Mouse (Mus musculus) urinary bladder, postnatal 36 days (tissue): ENCODE data around the gene Dnah2.

Source experiments
- DNase-seq, 2 experiments: peaks; one replicate each; pipeline ENCODE4 v3.0.0; 2022; ENCODE audit warnings: low spot score in 2 of 2, mixed read lengths in 1 of 2

Dnah2 gene

DNA sequence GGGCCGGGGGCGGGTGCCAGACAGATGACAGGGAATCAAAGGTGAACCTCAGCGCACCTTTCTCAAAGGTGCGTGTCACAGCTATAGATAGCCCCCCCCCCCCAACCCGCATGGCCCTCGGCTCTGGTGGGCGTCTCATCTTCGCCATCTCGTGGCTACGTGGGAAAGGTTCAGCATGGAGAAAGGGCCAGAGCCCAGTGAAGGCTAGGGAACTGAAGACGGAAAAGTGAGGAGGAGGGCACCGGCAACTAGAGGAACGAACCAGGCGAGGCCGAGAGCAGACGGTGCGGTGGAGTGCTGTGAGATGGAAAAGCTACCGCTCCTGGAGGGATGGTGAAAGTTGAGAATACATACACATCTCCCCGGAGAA lies 129.5 kb downstream of the Dnah2 start:
- no peak for DNase-seq

DNA sequence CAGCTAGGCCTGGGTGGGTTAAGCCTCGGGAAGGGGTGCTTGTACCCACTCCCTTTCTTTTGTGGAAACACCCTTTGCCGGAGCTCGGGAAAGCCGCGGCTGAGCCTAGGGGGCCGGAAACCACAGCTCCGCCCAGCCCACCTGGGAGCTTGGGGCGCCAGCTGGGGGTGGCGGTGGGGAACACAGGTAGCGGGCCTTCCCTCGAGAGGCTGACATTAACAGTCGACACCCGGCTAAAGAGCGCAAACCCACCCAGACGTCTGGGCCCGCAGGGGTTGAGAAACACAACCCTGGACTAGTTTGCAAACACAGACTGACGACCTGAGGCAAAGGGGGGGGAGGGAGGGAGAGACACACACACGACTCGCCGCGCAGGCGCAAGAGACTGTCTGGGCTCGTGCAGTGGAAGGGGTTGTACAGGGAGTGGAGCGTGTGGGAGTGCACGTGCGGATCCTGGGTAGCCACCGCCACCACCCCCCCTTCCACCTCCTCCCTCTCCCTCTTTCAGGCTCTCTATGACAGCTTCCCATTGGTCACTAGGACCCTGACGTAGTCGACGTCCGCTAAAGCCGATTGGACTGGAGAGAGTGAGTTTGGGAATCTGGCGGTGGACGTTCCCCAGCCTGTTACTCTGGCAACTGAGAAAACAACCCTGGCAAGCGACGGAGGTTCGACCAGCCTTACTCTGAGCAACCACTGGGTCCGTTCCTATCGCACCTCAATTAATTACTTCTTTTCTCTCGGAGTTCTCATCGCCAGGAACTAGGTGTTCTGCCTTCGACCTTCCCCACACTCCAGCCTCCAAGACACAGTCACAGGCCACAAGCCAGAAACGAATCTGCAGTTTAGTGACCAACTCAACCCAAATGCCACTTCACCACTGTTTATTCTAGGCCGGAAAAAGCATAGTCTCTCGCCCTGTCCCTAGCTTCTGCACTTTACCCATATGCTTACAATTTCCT lies 130.1 kb downstream of the Dnah2 start:
- peak; percentile 79 to 93 for DNase-seq

DNA sequence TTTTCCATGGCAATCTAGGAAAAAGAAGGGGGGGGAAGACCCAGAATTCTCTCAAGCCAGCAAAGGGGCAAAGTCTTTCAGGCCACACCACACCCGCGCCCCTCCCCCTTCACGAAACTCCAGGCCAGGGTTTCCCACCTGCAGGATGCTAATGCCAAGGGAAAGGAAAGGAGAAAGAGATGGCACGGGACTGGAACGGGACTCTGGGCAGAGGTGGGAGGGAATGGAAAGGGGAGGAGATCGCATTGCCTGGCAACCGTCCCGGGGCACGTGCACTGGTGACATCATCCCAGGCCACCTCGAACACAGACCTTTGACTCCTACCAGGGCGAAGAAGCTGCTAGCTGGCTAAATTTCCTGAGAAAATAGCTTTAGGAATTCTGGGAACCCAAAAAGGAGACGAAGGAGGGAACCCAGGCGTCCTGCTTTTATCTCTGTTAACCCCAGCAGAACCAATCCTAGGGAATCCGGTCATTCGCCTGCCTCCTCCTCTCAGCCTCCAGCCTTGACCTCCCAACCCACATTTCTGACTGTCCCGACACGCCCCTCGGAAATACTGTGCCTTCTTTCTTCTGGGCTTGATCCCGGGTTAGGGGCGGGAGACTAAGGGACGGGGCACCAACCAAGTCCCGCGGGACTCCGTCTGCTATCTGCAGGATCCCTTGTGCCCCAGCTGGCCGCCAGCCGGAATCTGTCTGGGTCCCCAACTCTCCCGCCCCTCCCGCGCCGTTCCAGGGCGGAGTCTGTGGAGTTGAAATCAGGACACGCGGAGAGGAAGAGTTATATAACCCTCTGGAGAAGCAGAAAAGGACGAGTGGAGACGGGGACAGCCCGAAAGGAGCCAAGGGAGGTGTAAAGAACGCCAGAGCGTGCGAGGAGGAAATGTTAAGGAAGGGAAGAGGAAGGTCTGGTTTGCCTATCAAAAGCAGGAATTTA lies 131.2 kb downstream of the Dnah2 start:
- peak; percentile 88 to 94 for DNase-seq

DNA sequence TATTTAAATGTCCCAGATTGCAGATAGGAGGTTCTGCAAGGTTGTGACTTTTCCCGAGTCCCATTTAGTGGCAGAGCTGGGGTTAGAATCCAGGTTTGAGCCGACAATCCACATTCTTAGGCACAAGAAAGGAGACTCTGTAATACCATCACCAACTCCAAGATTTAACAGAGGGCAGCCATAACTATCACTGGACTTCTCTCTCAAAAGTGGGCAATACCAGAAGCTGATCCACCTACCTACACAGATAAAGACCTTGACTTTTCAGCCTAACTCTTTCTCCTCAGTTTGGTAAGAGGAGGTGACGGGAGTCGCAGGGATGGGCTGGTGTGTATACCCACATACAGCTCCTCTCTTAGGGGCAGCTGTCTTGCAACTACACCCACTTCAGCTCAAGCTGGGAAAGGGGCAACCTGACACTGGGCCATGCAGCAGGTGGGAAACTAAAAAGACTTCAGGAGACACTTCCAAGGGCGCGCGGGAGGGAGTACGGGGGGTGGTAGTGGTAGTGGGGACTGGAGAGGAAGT lies 131.9 kb downstream of the Dnah2 start:
- DNase-seq: no peak

DNA sequence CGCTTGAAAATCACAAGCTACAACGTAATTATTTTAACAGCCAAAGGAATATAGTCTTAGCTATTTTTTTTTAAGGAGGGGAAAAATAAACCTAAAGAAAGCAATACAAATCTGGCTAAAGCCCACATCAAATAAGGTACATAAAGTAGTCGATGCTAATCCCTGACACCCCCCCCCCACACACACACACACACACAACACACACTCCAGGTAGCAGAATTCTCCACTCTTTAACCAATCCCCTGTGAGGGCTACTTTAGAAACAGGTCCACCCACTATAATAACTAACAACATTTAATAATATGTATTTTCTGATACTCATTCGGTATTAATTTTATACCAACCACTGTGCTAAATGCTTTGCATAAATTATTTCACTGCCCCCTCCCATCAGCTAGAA lies 132.4 kb downstream of the Dnah2 start:
- DNase-seq: no peak

DNA sequence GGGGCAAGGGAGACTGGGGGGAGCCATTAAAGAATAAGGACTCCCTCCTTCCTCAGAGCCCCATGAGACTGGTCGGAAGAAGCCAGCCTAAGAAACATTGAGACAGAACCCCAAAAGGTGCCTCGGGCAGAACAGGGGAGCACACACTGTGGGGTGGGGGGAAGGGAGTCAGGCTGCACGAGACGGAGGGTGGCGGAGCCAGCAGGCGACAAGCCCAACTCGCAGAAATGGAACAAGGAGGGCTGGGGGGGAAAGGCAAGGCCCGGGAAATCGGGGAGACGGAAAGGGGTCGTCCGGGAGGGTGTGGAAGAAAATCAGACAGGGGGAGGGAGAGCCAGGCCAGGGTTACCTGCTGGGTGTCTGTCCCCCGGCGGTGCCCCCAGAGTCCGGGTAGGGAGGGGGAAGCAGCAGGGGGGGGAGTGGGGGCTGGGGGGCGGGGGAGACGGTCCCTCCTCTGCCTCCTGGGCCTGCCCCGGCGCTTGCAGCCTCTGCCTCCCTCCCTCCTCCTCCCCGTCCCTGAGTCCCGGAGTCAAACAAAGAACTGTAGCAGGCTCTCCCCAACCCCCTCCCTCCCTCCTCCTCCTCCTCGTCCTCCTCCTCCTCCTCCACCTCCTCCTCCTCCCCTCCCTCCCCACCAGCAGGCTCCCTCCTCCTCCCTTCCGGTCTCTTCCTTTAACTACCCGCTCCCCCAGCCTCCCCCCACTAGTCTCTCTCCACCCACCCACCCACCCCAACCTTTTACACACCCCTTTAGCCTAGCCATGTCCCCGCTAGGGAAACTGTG lies 133.1 kb downstream of the Dnah2 start:
- DNase-seq: peak in 1 of 2 experiments; percentile 28

DNA sequence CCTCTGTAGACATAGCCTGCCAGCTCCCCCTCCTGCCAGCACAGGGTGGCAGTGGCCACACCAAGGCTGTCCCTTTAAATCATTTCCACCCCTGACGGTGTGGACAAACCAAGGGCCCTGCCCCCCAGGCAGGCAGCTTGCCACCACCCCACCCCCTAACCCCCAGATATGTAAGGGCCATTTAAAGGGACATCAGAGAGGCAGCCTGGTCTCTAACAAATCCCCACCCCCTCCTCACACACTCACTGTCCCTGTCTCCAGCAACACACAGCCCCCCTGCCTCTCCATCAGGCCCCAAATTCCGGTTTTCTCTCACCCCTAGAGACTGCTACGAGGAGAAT lies 133.6 kb downstream of the Dnah2 start:
- DNase-seq: peak in 1 of 2 experiments; percentile 71

DNA sequence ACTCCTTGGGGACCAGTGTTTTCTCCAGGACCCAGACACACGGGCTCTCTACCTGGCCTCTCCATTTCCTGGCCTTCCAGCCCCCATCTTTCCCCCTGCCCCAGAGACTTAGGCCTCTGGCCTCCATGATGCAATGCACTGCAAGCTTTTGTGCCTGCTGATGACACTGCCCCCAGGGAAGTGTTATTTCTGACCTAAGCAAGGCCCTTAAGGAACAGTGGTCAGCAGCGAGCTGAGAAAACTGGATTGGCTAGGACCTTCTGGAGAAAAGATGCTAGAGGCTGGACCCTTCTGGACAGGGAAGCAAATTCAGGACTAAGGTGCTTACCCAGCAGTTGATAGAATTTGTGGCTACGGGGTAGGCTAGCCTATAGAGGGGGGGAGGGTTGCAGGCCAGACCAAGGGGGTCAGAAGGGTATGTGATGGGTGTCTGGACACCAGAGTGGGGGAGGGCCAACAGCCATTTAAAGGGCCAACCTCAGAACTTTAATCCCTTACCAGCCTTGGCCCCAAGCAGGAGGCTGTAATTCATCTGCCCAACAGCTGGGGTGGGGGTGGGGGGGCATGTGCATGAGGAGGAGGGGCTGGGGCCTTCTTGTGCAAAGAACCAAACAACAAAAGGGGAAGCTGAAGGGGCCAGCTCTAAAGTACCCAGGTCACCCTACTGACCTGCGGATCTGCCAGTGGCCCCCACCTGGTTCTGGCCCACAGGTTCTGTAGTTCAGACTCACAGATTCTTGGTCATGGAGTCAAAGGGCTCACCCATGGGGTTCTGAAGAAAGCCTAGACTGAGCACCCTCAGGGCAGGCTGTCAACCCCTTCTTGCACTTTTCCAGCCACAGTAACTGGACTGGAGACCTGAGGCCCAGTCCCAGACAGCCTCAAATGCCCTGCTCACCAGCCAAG lies 134.2 kb downstream of the Dnah2 start:
- no peak for DNase-seq

DNA sequence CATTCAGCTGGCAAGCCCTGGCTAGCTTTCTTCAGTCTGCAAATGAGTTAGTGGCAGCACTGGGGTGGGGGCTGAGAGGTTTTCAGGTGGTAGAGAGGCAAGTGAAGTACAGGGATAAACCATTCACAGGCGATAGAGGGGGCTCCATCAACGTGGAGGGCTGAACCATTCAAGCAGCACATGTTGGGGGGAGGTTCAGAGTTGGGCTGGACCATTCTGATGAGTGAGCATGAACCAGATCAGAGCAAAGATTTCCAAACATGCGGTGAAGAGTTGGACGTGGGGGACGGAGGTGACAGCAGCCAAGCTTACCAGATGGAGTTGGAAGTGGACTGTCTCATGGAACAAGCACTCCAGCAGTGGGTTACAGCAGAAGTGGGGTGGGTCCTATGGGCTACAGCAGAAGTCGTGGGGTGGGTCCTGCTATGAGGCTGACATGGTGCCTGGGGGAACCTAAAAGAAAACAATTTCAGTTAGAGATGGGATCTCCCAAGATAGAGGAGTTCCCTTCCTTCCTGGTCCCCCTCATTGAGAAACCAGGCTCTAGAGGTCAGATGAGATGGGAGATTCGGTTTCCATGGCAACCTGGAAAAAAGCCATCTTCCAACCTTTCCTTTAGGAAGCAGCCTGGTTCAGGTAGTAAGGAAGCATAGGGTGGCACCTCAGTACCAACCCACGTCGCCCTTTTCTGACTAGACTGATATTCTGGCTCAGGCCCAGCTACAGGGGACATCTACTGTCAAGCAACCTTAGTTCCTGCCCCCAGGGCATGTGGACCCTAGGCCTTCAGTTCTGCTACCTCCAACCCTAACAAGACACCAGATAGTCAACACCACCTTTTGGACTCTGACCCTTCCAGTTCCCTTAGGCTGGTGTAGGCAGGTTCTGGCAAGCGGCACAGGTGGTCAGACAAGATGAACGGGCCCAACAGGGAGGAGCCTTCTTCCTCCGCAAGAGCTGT lies 135.4 kb downstream of the Dnah2 start, which contains the start of gene Kdm6b:
TSS of gene Kdm6b (minus strand) at position 455 of the 961 bp plus-strand sequence.
- DNase-seq: peak; percentile 72 to 77

DNA sequence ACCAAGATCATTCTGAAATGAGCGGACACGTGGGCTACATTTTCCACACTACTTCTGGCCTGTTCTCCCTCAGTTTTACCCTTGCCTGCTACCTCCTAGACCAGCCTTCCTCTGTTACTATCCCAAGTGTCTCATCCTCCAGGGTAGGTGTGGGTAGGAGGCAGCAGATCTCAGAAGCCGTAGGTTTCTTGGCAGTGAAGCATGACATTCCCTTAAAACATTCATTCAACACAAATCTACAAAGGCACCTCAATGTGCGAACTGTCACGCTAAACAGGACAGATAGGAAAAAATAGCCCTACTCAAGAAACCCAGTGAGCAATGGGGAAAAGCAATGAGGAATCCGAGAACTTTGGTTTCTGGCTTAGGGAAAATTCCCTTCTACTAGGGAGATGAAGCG lies 136.4 kb downstream of the Dnah2 start:
- no peak for DNase-seq

DNA sequence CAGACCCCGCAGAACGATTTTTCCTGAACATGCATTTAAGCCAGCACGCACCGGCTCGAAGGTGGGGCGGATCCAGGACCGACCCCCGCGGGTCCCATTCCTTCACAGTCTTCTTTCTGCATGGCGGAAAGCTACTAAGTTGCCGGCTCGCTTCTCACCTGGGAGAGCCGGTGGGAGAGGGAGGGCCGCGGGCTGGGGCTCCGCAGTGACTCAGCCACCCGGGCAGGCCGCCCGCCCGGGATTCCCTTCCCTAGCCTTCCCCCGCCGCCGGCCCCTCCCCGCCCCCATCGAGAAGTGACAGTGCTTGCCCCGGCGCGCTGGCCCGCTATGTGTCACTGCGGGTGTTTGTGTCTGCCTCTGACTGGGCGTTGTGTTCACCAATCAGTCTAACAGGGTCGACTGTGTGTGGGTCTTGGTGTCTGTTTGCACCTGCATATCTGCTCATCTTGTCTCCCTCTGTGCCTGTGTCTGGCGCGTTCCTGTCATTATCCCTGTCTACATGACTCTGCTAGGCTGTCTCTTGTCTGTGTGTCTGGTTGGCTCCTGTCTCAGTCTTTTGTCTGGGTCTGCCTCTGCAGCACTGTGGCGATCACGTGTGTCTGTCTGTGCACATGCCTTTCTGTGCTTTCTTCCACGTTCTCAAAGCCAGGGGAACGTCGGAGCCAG lies 137.2 kb downstream of the Dnah2 start:
- peak; percentile 66 to 79 for DNase-seq

DNA sequence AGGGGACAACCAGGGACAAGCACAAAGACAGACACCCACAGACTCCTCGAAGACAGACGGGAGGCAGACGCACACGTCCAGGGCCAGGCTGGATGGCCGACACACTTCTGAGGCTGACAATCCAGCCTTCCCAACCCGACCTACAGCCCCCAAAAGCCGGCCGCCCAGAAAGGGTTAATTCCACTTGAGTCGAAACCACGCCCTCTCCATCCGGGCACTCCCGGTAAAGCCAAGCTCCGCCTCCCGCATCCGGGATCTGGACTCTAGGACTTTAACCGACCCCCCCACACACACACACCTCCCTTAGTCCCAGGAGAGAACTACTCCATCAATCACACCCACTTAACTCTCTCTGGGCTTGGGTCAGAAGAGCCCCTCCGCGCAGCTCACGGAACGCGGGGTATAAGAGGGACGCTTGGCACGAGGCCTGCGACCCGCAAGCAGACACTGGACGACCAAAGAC lies 137.8 kb downstream of the Dnah2 start:
- peak; percentile 90 to 94 for DNase-seq

DNA sequence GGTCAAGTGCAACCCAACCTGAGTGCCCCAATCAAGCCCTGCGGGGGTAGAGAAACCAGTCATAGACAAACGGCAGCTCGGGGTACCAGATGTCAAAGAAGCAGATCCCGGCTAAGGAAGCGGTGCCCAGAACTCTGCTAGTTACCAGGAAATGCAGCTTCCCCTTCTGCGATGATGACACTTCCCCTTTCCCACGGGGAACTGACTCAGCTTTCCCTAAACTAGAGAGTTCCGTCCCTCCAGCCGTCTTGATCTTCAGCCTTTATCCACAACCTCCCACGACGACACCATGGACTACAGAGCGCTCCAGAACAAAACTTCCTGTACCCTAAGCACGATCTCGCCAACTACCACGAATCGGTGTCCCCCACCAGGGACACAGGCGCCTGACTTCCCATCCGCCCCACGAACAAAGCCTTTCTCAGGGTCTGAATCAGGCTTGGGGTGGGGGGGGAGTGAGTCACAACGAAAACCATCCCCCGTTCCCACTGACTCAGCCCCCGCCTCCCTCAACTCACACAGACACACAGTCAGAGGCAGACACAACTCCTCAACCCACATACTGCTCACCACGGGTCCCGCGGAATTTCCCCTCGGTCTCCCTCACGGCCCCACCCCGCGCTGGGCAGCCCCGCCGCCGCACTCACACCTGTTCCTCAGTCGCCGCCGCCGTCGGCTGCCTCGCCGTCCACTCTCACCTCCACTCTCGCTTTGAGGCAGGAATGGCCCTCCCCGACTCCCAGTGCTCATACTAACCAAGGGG lies 138.4 kb downstream of the Dnah2 start:
- peak in 1 of 2 experiments; percentile 65 for DNase-seq

DNA sequence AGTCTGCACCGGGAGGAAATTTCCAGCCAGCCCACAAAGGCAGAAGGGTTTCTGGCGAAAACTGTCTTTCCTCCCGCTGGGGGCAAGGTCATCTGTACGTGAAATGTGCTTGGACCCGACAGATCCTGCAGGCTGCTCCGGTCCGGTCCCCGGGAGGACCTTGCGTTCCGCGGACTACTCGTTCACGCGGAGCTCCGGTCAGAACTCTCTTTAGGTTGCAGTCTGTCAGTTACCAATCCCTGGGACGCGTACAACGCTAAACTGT lies 138.9 kb downstream of the Dnah2 start:
- no peak for DNase-seq

DNA sequence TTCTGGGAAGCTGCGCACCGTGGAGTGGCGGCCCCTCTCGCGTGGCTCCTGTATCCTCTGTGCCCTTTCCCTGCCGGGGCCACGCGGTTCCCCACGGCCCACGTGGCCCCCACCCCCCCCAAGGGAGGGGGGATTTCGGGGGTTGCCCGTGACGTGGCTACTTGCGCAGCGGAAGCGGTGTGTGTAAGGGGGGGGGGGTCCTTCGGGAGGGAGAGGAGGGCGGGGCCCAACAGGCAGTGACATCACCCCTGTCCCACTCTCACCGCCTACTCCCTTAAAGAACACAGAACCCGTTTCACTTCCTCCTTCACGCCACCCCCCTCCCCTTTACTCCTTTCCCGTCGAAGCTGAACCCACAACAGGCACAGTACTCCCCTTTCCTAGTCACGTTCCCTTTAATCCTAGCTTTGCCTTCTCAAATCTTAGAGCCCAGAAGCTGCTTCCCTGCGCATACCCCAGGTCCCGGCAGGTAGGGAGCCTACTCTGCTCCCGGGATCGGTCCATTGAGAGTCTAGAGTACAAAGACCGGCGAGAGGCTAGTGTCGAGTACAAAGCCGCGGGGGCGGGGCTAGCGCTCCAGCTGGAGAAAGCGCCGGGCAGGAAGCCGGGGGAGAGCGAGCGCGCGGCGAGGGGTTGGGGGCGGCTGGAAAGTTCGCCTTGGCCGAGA lies 139.4 kb downstream of the Dnah2 start:
- peak; percentile 70 to 82 for DNase-seq

DNA sequence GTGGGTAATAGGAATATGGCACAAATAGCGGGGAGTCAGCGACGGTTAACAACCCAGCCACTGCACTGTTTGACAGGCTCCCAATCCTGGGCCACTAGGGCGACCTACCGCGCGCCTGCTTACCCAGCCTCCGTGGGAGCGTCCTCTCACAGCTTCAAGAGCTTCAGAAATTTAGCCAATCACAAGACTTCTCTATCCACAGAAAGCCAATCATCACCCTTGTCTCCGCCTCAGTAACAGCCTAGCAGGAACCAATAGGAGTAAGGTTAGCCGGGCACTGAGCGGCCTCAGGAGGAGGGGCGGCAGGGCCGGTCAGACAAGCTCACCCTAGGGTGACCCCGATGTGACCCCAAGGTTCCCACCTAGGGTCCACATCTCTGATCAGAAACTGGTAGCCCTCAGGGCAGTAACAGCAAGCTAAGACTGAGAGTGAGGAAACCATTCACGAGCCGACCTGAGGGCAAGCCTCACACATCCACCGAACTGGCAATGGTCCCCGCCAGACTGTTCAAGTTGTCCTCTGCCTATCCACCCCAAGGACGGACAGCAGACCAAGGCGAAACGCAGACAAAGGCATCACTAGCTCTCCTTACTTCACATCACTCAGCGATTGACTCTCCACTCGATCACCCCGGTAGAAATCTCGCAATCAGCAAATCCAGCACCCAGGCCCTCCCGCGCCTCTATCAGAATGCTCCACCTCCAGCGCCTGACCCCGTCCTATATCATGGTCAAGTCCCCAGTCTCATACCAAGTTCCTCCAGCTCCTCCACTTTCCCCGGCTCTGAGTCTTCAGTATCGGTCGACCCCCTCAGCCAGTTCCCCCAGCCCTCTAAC lies 140.2 kb downstream of the Dnah2 start:
- DNase-seq: peak; percentile 68 to 77

DNA sequence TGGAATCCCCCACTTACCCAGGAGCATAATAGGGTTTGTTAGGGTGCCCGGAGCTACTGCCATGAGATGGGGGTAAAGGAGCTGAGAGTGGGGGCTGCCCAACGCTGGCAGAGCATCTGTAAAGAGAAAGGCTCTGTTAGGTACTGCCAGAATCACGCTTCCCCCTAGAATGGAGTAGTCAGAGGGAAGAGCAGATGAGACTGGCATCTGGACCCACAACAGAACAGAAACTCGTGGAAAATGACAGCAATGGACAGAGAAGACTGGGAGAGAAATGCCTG lies 141.2 kb downstream of the Dnah2 start:
- no peak for DNase-seq
